Mouse (Mus musculus): Measurements from ENCODE around the gene Gmcl1.
A peak's percentile ranks its signal among the peaks of the same experiment; 100 is the strongest.

DNA sequence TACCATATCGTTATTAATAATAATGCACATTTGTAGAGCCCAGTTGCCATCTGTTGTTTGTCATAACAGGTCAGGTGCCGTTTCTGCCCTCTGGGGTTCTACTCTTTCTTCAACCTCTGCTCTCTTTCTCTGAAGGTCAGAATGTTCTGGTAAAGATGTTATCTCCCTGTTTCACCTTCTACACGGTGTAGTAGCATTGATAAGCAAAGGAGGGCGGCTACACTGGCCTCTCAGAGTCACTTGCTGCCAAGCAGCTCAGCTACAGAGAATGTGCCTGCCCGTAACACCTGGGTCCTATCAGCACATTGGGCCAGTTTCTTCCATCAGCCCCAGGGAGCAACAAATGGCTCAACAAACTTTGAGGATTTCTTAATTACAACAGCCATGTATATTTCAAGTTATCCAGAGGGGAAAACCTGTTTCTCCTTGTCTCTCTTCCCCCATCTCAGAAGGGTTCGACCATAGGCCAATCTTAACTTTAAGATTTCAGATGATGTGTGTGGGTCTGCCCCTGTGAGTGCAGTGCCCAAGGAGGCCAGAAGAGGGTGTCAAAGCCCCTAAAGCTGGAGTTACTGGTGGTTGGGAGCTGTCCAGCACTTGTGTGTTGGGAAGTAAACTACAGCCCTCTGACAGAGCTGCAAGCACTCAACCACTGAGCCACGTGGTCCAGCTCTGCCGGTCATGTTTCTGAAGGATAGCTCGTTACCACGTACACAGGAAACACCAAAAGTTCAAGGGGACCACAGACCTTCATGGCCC, 21.1 kb upstream of the Gmcl1 start:
- TF ChIP-seq CTCF (conservative IDR thresholded peaks at IDR 0.05; ENCODE audit: low read length) (peak; percentile 93), NANOG (IDR thresholded peaks at IDR 0.05; ENCODE audit: borderline replicate concordance, low read length) (no peak), POU5F1 (IDR thresholded peaks at IDR 0.05; ENCODE audit: borderline replicate concordance, low read length) (no peak)

Measured in E14TG2a.4 (cell line).